Mouse (Mus musculus) myocyte (in vitro differentiated cells): ENCODE results near the gene Gm14137.

Source experiments
- MAX ChIP-seq: IDR thresholded peaks from one replicate; pipeline ENCODE4 v1.6.1; 2011; ENCODE audit warnings: low read depth, mild to moderate bottlenecking, control low read depth
- POLR2A ChIP-seq: IDR thresholded peaks from one replicate; pipeline ENCODE4 v1.6.1; 2011; ENCODE audit warnings: low read depth, mild to moderate bottlenecking, control low read depth, moderate library complexity; ENCODE audit not compliant: insufficient read length
- SRF ChIP-seq: IDR thresholded peaks from one replicate; pipeline ENCODE4 v1.6.1; 2011; ENCODE audit warnings: low read depth; ENCODE audit not compliant: control insufficient read depth, insufficient read length
- USF1 ChIP-seq: IDR thresholded peaks from one replicate; pipeline ENCODE4 v1.6.1; 2011; ENCODE audit warnings: low read depth, mild to moderate bottlenecking, control low read depth, moderate library complexity

- TF ChIP-seq MAX = no peak
- TF ChIP-seq SRF = no peak
- TF ChIP-seq USF1 = no peak
- TF ChIP-seq POLR2A = no peak
Observed at GRCm38 (mm10) chr2:119154683-119155082, 19.6 kb upstream of the Gm14137 start.
